Mouse (Mus musculus) erythroblast, embryonic 14.5 days (primary cell): Measurements from ENCODE around the gene 2010003K11Rik.

ENCODE experiments used
- GATA1 ChIP-seq: IDR thresholded peaks from 2 replicates; pipeline ENCODE4 v1.6.1; 2012; ENCODE audit warnings: low read length, inconsistent platforms, mixed read lengths
- TAL1 ChIP-seq: IDR thresholded peaks from 3 replicates; pipeline ENCODE4 v1.6.1; 2012; ENCODE audit warnings: low read length, inconsistent platforms, mixed read lengths

DNA sequence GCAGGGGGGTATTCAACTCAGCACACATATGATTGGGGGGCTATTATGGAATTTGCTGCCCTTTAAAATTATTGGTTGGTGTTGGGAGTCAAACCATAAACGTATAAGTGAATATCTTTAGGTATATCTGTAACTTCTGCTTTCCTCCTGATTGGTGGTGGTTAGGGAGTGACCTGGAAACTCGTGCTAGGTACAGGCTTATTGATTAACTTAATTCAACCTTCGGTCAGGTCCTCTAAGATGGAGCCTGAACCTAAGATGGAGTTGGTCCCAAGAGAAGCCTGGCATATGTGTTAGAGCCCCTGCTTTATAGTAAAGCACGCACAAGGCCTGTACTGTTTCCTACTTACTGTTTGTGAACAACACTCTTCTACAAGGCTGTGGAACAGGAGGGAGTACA is 46.7 kb upstream of the 2010003K11Rik start:
- TF ChIP-seq GATA1 = no peak
- TF ChIP-seq TAL1 = no peak
